Mouse (Mus musculus): ENCODE results near the gene Gm5868. TPM values are rescaled to one million over a fixed set of nuclear protein-coding genes. Genes with fewer than 3 reads are reported as not detected.
"Not testable (repeated sequence)": the region's sequence is repeated elsewhere in the genome, so short reads cannot be mapped to it uniquely, and the experiment has no call there.

The Gm5868 gene
- polyA plus RNA-seq, 1 experiment from 2014 or later = 5.2 TPM

- Histone ChIP-seq H3K4me2 (ENCODE audit: low read length) (peak overlapping the region; percentile 62), H3K4me3 (ENCODE audit: low read depth, low read length) (peak overlapping the region; percentile 39), H3K9ac (ENCODE audit: low read depth, low read length) (peak overlapping the region; percentile 60)
- H3K27me3 ChIP-seq (ENCODE audit: control insufficient read depth, insufficient read depth, low read depth, low read length); H3K27ac ChIP-seq (ENCODE audit: low read length); H3K9me3 ChIP-seq (replicated peaks; ENCODE audit: control insufficient read depth, low read length, poor library complexity, severe bottlenecking); H3K4me1 ChIP-seq (ENCODE audit: control insufficient read depth, insufficient read depth, low read length); H3K36me3 ChIP-seq (ENCODE audit: control insufficient read depth, insufficient read depth, low read length): not testable (repeated sequence)
- 43% methylated on average over 25 of the region's 25 CpGs for WGBS
- ATAC-seq = peak; percentile 73
These were observed 622 bp downstream of the Gm5868 start for GRCm38 (mm10) chr5:72586667-72587191.

- H3K9ac ChIP-seq (ENCODE audit: low read depth, low read length); H3K9me3 ChIP-seq (replicated peaks; ENCODE audit: control insufficient read depth, low read length, poor library complexity, severe bottlenecking); H3K27ac ChIP-seq (ENCODE audit: low read length); H3K4me1 ChIP-seq (ENCODE audit: control insufficient read depth, insufficient read depth, low read length); H3K27me3 ChIP-seq (ENCODE audit: control insufficient read depth, insufficient read depth, low read depth, low read length); H3K4me3 ChIP-seq (ENCODE audit: low read depth, low read length); H3K36me3 ChIP-seq (ENCODE audit: control insufficient read depth, insufficient read depth, low read length); H3K4me2 ChIP-seq (ENCODE audit: low read length): not testable (repeated sequence)
- WGBS = 48% methylated on average over 7 of the region's 7 CpGs
- peak; percentile 50; the same call in 1 of the 2 replicates for ATAC-seq
These were observed 1.2 kb downstream of the Gm5868 start for GRCm38 (mm10) chr5:72586122-72586521.

- H3K4me3 ChIP-seq (ENCODE audit: low read depth, low read length) = peak within 1 kb of the TSS; percentile 43
- H3K4me1 ChIP-seq (ENCODE audit: control insufficient read depth, insufficient read depth, low read length); ATAC-seq; H3K36me3 ChIP-seq (ENCODE audit: control insufficient read depth, insufficient read depth, low read length); H3K27me3 ChIP-seq (ENCODE audit: control insufficient read depth, insufficient read depth, low read depth, low read length); H3K27ac ChIP-seq (ENCODE audit: low read length); H3K9me3 ChIP-seq (replicated peaks; ENCODE audit: control insufficient read depth, low read length, poor library complexity, severe bottlenecking): not testable (repeated sequence)
- H3K9ac ChIP-seq (ENCODE audit: low read depth, low read length) = peak within 1 kb of the TSS; percentile 57; the same call in 1 of the 2 replicates
- WGBS = 7% methylated on average over 16 of the region's 21 CpGs
- H3K4me2 ChIP-seq (ENCODE audit: low read length) = peak within 1 kb of the TSS; percentile 63
These were observed 6.4 kb downstream of the Gm5868 start, which contains the start of gene Zar1 for GRCm38 (mm10) chr5:72580970-72581332. Gene Zar1, minus strand, starts transcription at chr5:72581254.

GRCm38 (mm10) chr5:72580088-72580969 is 7.0 kb downstream of the Gm5868 start:
- H3K9ac ChIP-seq (ENCODE audit: low read depth, low read length) = peak overlapping the region; percentile 57; the same call in 1 of the 2 replicates
- not testable (repeated sequence) for H3K27me3 ChIP-seq (ENCODE audit: control insufficient read depth, insufficient read depth, low read depth, low read length); H3K9me3 ChIP-seq (replicated peaks; ENCODE audit: control insufficient read depth, low read length, poor library complexity, severe bottlenecking); H3K36me3 ChIP-seq (ENCODE audit: control insufficient read depth, insufficient read depth, low read length); H3K27ac ChIP-seq (ENCODE audit: low read length); H3K4me1 ChIP-seq (ENCODE audit: control insufficient read depth, insufficient read depth, low read length)
- peak; percentile 83 for ATAC-seq
- 5% methylated on average over 40 of the region's 73 CpGs for WGBS
- peak overlapping the region; percentile 43 for H3K4me3 ChIP-seq (ENCODE audit: low read depth, low read length)
- peak overlapping the region; percentile 63 for H3K4me2 ChIP-seq (ENCODE audit: low read length)

GRCm38 (mm10) chr5:72579599-72579998 is 7.8 kb downstream of the Gm5868 start:
- H3K4me1 ChIP-seq (ENCODE audit: control insufficient read depth, insufficient read depth, low read length); ATAC-seq; H3K27ac ChIP-seq (ENCODE audit: low read length); H3K36me3 ChIP-seq (ENCODE audit: control insufficient read depth, insufficient read depth, low read length); H3K4me3 ChIP-seq (ENCODE audit: low read depth, low read length); H3K27me3 ChIP-seq (ENCODE audit: control insufficient read depth, insufficient read depth, low read depth, low read length); H3K9ac ChIP-seq (ENCODE audit: low read depth, low read length); H3K9me3 ChIP-seq (replicated peaks; ENCODE audit: control insufficient read depth, low read length, poor library complexity, severe bottlenecking): not testable (repeated sequence)
- peak overlapping the region; percentile 9; the same call in 1 of the 2 replicates for H3K4me2 ChIP-seq (ENCODE audit: low read length)
- WGBS = 18% methylated on average over 10 of the region's 10 CpGs

GRCm38 (mm10) chr5:72565621-72566020 is 21.7 kb downstream of the Gm5868 start:
- Histone ChIP-seq H3K4me2 (ENCODE audit: low read length) (no peak overlapping the region), H3K27me3 (ENCODE audit: control insufficient read depth, insufficient read depth, low read depth, low read length) (no peaks in the 10 kb centered on the region), H3K4me3 (ENCODE audit: low read depth, low read length) (no peak overlapping the region), H3K36me3 (ENCODE audit: control insufficient read depth, insufficient read depth, low read length) (no peaks in the 10 kb centered on the region), H3K4me1 (ENCODE audit: control insufficient read depth, insufficient read depth, low read length) (no peaks in the 10 kb centered on the region), H3K9me3 (replicated peaks; ENCODE audit: control insufficient read depth, low read length, poor library complexity, severe bottlenecking) (no peaks in the 10 kb centered on the region; the same call in 1 of the 2 replicates), H3K27ac (ENCODE audit: low read length) (no peak overlapping the region), H3K9ac (ENCODE audit: low read depth, low read length) (no peak overlapping the region)
- no peak for ATAC-seq
- WGBS = 85% methylated on average over 5 of the region's 5 CpGs

GRCm38 (mm10) chr5:72563183-72563582 is 24.2 kb downstream of the Gm5868 start:
- H3K36me3 ChIP-seq (ENCODE audit: control insufficient read depth, insufficient read depth, low read length); ATAC-seq; H3K4me2 ChIP-seq (ENCODE audit: low read length); H3K4me3 ChIP-seq (ENCODE audit: low read depth, low read length); H3K9ac ChIP-seq (ENCODE audit: low read depth, low read length); H3K4me1 ChIP-seq (ENCODE audit: control insufficient read depth, insufficient read depth, low read length); H3K9me3 ChIP-seq (replicated peaks; ENCODE audit: control insufficient read depth, low read length, poor library complexity, severe bottlenecking); H3K27ac ChIP-seq (ENCODE audit: low read length); H3K27me3 ChIP-seq (ENCODE audit: control insufficient read depth, insufficient read depth, low read depth, low read length): not testable (repeated sequence)
- WGBS = 95% methylated on average over 2 of the region's 2 CpGs

GRCm38 (mm10) chr5:72560976-72561628 is 26.2 kb downstream of the Gm5868 start:
- H3K27me3 ChIP-seq (ENCODE audit: control insufficient read depth, insufficient read depth, low read depth, low read length) = no peaks in the 10 kb centered on the region
- H3K9me3 ChIP-seq (replicated peaks; ENCODE audit: control insufficient read depth, low read length, poor library complexity, severe bottlenecking) = no peaks in the 10 kb centered on the region
- H3K36me3 ChIP-seq (ENCODE audit: control insufficient read depth, insufficient read depth, low read length) = no peaks in the 10 kb centered on the region
- no peak overlapping the region for H3K27ac ChIP-seq (ENCODE audit: low read length)
- H3K4me2 ChIP-seq (ENCODE audit: low read length) = no peak overlapping the region
- ATAC-seq = no peak
- peaks cover 10% of the 10 kb centered on the region for H3K4me1 ChIP-seq (ENCODE audit: control insufficient read depth, insufficient read depth, low read length)
- WGBS = 74% methylated on average over 3 of the region's 3 CpGs
- H3K9ac ChIP-seq (ENCODE audit: low read depth, low read length) = no peak overlapping the region
- H3K4me3 ChIP-seq (ENCODE audit: low read depth, low read length) = no peak overlapping the region

All from midbrain, embryonic 16.5 days (tissue).